7 mouse cellular contexts compared by ENCODE assay signal in genomic region chr10:61978112-61978865, GRCm38 (mm10). TPM values are rescaled to one million over a fixed set of nuclear protein-coding genes. Genes with fewer than 3 reads are reported as not detected.
DNase-seq lines count a peak whose midpoint lies in the region; ATAC-seq lines count a peak whose summit lies in the region.

No protein-coding gene starts in this region.

- H3K4me1 ChIP-seq in embryonic facial prominence, embryonic 12.5 days: peaks cover 29% of the 10 kb centered on the region
- peaks cover 18% of the 10 kb centered on the region for H3K4me1 ChIP-seq in midbrain, embryonic 16.5 days (ENCODE audit: control insufficient read depth, insufficient read depth, low read length)

- WGBS in embryonic facial prominence, embryonic 12.5 days: under 1% methylated on average over 65 of the region's 65 CpGs
- WGBS in midbrain, embryonic 16.5 days: under 1% methylated on average over 65 of the region's 65 CpGs

- peak overlapping the region; percentile 55 for H3K9ac ChIP-seq in embryonic facial prominence, embryonic 12.5 days
- peak overlapping the region; percentile 43; the same call in 1 of the 2 replicates for H3K9ac ChIP-seq in midbrain, embryonic 16.5 days (ENCODE audit: low read depth, low read length)

- H3K9me3 ChIP-seq in embryonic facial prominence, embryonic 12.5 days: no peaks in the 10 kb centered on the region
- H3K9me3 ChIP-seq in midbrain, embryonic 16.5 days (replicated peaks; ENCODE audit: control insufficient read depth, low read length, poor library complexity, severe bottlenecking): no peaks in the 10 kb centered on the region

- peak; percentile 15 for DNase-seq in urinary bladder, postnatal 14 days (ENCODE audit: low spot score)
- no peak for DNase-seq in urinary bladder, postnatal 4 days (ENCODE audit: low spot score in 2 of 2)
- peak; percentile 65 for DNase-seq in heart, postnatal 4 days
- DNase-seq in left cerebral cortex, postnatal 25 days (ENCODE audit: low spot score in 2 of 2): peak; percentile 41 to 61
- DNase-seq in testis, postnatal 10 days (ENCODE audit: low spot score): peak; percentile 57

- no peaks in the 10 kb centered on the region for H3K36me3 ChIP-seq in embryonic facial prominence, embryonic 12.5 days
- H3K36me3 ChIP-seq in midbrain, embryonic 16.5 days (ENCODE audit: control insufficient read depth, insufficient read depth, low read length): no peaks in the 10 kb centered on the region

- no peak overlapping the region for H3K27ac ChIP-seq in embryonic facial prominence, embryonic 12.5 days
- no peak overlapping the region for H3K27ac ChIP-seq in midbrain, embryonic 16.5 days (ENCODE audit: low read length)

- peak overlapping the region; percentile 92 for H3K4me2 ChIP-seq in embryonic facial prominence, embryonic 12.5 days (replicated peaks)
- H3K4me2 ChIP-seq in midbrain, embryonic 16.5 days (ENCODE audit: low read length): peak overlapping the region; percentile 83

- intact Hi-C loops in left cerebral cortex, postnatal 25 days (cut with DNase I): no loop called here

- peaks cover 34% of the 10 kb centered on the region for H3K27me3 ChIP-seq in embryonic facial prominence, embryonic 12.5 days
- peaks cover 54% of the 10 kb centered on the region for H3K27me3 ChIP-seq in midbrain, embryonic 16.5 days (ENCODE audit: control insufficient read depth, insufficient read depth, low read depth, low read length)

- ATAC-seq in embryonic facial prominence, embryonic 12.5 days (ENCODE audit: insufficient number of reproducible peaks, insufficient read depth, low FRiP score, low TSS enrichment): no peak
- peak; percentile 67 for ATAC-seq in midbrain, embryonic 16.5 days

- H3K4me3 ChIP-seq in embryonic facial prominence, embryonic 12.5 days: peak overlapping the region; percentile 47
- H3K4me3 ChIP-seq in midbrain, embryonic 16.5 days (ENCODE audit: low read depth, low read length): peak overlapping the region; percentile 42

RNA-seq across cellular contexts. Expression of gene Col13a1, which starts 0.6 kb away (rescaled TPM):
- 6.9 and 8.4 TPM in 2 replicates for polyA plus RNA-seq in embryonic facial prominence, embryonic 12.5 days (2016; fragmentation: Nextera tagmentation; extraction: Ambion mirVana)
- total RNA-seq in heart, postnatal 4 days (2021): 1 to 10 TPM; 1.8 to 2.5 TPM
- total RNA-seq in left cerebral cortex, postnatal 25 days (2021): 1 to 10 TPM; 1.1 to 1.3 TPM
- 1.2 and 1.5 TPM in 2 replicates for polyA plus RNA-seq in midbrain, embryonic 16.5 days (2015; fragmentation: Nextera tagmentation; extraction: Ambion mirVana)

Comparison
In these comparisons a context has a peak if more than half of its experiments do, and no peak if none do; other contexts are left out.
1. DNase-seq: peak in urinary bladder, postnatal 14 days (single experiment), heart, postnatal 4 days (single experiment), left cerebral cortex, postnatal 25 days (2 of 2) and testis, postnatal 10 days (single experiment); none in urinary bladder, postnatal 4 days (0 of 2).